Mouse (Mus musculus) left cerebral cortex, postnatal 25 days (tissue): ENCODE data around the gene Mtmr14. TPM values are rescaled to one million over a fixed set of nuclear protein-coding genes. Genes with fewer than 3 reads are reported as not detected.

Experiments
- DNase-seq, 2 experiments: peaks; one replicate each; pipeline ENCODE4 v3.0.0; 2022; ENCODE audit warnings: low spot score in 2 of 2, mixed read lengths in 1 of 2
- intact Hi-C: fragments of 180-260 bp; cut with DNase I; formaldehyde crosslinking; loops from one replicate; pipeline ENCODE4 v1.15.1; 2025
- total RNA-seq, 2 experiments: library from RNA; stranded (reverse); gene quantifications; 2 replicates each; pipeline ENCODE4 v1.2.3; 2021

Gene Mtmr14
- 10 to 100 TPM; 14.4 to 16.6 TPM for total RNA-seq

DNA sequence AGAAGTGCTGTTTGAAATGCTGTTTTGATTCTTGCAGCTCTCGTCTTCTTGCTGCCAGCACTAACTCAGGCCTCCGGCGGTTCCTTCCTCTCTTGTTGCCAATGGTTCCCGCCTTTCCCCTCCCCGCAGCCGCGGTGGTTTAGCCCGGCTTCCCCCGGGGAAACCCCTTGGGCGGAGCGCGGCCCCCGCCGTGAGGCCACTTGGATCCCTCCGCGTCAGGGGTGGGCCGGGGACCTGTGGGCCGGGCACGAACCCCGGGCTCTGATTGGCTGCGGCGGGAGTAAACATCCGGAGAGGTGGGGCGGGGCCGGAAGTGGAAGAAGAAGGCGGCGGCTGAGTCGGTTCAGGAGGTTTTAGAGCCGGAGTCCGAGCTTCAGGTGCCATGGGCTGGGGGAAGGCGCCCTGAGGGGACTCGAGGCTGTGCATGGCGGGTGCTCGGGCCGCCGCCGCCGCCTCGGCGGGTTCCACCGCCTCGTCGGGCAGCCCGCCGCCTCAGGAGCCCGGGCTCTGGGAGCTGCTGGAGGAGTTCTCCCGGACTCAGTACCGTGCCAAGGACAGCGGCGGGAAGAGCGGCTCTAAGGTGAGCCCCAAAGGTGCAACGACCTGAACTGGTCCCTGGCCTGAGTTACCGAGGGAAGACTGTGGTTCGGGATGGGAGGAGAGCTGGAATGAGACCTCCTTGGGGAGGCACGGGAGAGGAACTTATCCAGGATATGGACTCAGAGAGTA is at the start of gene Mtmr14:
TSS of gene Mtmr14 (plus strand) at position 302 of the 729 bp plus-strand sequence.
- intact Hi-C loops: loop anchor here (1.0 to 5.0 kb wide), 3 partner anchors 43 to 540 kb away; partner anchors contain the start of genes Lhfpl4, Rad18 and Thumpd3
- peak; percentile 99 for DNase-seq

DNA sequence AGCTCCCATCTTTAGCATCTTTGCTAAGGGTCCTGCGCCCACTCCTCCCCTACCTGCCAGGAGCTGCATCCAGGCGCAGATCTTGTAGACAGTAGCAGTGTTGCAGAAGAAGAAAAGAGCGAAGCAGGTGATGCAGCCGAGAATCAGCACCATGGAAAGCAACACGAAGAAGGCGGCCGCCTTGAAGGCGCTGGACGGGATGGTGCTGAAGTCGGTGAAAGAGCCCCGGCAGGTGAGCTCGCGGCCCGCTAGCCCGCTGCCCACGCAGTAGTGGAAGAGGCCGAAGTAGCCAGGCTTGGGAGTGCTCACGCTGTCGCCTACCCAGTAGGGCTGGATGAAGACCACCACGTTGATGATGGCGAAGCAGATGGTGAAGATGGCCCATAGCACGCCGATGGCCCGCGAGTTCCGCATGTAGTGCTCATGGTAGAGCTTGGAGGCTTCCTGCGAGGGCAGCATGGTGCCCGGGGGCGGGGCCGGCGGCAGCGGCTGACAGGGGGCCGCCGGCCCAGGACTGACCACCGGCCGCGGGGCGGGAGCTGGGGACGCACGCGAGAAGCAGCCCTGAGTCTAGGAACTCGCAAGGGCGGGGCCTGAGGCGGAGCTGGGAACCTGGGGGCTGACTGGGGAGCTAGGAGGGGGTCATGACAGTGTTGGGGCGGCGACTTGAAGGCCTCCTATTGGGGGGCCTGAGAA is 43.7 kb upstream of the Mtmr14 start:
- intact Hi-C loops: loop anchor here (2.0 to 5.0 kb wide), 2 partner anchors 43 to 113 kb away; partner anchors contain the start of genes Brpf1 and Mtmr14
- peak in 1 of 2 experiments; percentile 29 for DNase-seq

- DNase-seq: no peak
- intact Hi-C loops: loop anchor here (2.0 to 5.0 kb wide), 2 partner anchors 42 to 113 kb away; partner anchors contain the start of genes Brpf1 and Mtmr14
Observed at GRCm38 (mm10) chr6:113194517-113194840, 43.2 kb upstream of the Mtmr14 start.

GRCm38 (mm10) chr6:113194841-113195595 is 42.6 kb upstream of the Mtmr14 start, which contains the start of gene Lhfpl4:
Gene Lhfpl4 (minus strand): TSS chr6:113195384.
- peak; percentile 65 to 66 for DNase-seq
- intact Hi-C loops: loop anchor here (2.0 to 5.0 kb wide), 2 partner anchors 42 to 112 kb away; partner anchors contain the start of genes Brpf1 and Mtmr14

- DNase-seq: peak in 1 of 2 experiments; percentile 64
- intact Hi-C loops: loop anchor here (2.0 kb wide), 1 partner anchor 41 kb away; the partner anchor contains the start of gene Mtmr14
Observed at GRCm38 (mm10) chr6:113195596-113195992, 42.0 kb upstream of the Mtmr14 start.

DNA sequence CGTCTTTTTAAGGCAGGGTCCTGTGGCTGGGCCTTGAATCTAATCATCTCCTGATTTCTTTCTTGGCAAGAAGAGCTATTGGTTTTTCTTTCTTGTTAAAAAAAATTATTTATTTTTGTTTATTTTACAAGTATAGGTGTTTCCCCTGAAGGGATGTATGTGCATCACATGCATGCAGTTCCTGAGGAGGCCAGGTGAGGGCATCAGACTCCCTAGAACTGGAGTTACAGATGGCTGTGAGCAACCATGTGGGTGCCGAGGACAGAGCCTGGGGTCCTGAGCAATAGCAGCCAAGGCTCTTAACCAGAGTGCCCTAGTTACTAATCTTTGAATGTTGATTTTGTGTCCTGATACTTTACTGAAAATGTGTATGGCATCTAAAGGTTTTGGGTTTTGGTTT is 21.4 kb upstream of the Mtmr14 start:
- intact Hi-C loops: no loop called here
- no peak for DNase-seq

DNA sequence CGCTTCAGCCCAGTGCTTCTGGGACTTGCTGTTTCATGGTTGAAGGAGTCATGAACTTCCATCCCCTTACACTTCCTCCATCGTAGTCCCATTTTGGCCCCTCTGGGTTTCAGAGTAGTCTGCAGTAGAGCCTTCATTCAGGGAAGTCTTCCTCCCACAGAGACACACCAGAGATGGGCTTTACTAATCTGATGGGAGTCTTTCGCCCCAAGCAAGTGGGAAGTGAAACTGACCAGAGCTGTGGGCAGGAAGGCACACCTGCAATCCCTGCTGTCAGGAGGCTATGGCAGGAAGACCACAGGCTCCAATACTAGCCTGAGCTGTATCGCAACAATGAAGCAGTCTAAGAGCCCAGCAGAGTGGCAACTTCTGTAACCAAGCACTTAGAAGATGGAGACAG is 11.8 kb upstream of the Mtmr14 start:
- no peak for DNase-seq
- intact Hi-C loops: no loop called here

- DNase-seq: no peak
- intact Hi-C loops: no loop called here
Observed at GRCm38 (mm10) chr6:113226705-113227104, 10.9 kb upstream of the Mtmr14 start.

DNA sequence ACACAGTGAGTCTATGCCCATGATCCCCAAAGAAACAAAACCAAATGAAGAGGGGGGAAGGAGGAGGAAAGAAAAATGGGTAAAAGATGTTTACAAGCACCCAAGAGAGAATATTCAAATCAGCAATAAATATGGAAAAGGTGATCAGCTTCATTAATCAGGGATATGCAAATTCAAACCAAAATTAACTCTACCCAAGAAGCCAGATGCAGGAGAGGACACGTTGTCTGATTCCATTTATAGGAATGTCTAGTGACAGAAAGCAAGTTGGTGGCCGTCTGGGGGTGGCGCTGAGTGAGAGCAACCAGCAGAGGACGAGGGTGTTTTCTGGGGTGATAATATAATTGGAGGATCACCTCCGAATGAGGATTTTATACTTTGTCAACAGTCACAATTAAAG is 2.5 kb upstream of the Mtmr14 start:
- intact Hi-C loops: loop anchor here (5.0 kb wide), 1 partner anchor 538 kb away; the partner anchor contains the start of gene Rad18
- DNase-seq: peak; percentile 6 to 19

DNA sequence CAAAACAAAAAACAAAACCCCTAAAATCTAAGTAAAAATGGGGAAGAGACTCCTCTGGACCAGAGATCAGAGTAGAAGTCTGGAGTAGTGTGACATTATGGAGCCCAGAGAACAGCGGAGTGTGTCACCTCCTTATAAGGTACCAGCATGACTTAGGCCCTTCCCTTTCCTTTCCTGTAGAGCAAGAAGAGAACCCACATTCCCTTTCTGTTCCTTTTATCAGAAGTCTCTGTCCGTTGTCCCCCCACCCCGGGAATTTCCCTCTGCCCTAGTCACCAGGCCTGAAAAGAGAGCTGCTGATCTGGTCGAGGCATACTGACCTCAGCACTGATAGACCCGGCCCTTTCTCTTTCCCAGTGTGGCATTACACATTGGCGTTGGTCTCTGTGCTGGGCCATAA is 799 bp downstream of the Mtmr14 start:
- intact Hi-C loops: loop anchor here (5.0 kb wide), 1 partner anchor 541 kb away; the partner anchor contains the start of gene Rad18
- DNase-seq: no peak

- intact Hi-C loops: no loop called here
- DNase-seq: no peak
Observed at GRCm38 (mm10) chr6:113242753-113243152, 5.1 kb downstream of the Mtmr14 start.

- DNase-seq: no peak
- intact Hi-C loops: no loop called here
Observed at GRCm38 (mm10) chr6:113245585-113245984, 7.9 kb downstream of the Mtmr14 start.

- intact Hi-C loops: no loop called here
- no peak for DNase-seq
Observed at GRCm38 (mm10) chr6:113250786-113251185, 13.1 kb downstream of the Mtmr14 start.

GRCm38 (mm10) chr6:113251921-113252320 is 14.3 kb downstream of the Mtmr14 start:
- intact Hi-C loops: no loop called here

GRCm38 (mm10) chr6:113254899-113255298 is 17.3 kb downstream of the Mtmr14 start:
- intact Hi-C loops: no loop called here
- no peak for DNase-seq

More at GRCm38 (mm10) chr6:113251921-113252320, 14.3 kb downstream of the Mtmr14 start:
- DNase-seq: no peak

DNA sequence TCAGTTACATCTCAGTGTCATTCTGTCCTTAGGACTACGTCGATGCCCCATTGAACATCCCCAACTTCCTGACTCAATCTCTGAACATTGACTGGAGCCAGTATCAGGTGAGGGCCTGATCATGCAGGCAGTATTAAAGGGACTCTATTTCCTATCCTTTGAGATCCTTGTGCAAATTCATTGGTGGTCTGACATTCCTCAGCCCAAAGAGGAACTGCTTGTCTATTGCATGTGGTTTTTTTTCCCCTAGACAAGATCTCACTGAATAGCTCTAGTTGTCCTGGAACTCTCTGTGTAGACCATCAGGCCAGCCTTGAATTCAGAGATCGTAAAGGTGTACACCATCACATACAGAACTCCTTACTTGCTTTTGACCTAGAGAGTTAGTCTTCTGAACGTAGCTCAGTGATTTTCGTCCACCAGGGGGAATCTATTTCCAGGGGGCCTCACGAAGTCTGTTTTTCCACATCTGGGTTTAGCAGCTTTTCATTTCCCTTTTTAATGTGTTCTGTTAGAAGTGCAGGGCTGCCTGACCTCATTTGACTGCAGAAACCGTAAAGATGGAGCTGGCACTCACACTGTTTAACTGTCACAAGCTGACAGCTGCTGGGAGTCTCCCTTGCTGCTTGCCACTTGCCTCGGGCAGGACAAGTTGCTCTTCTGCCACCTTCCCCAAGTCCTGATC is 23.7 kb downstream of the Mtmr14 start:
- no peak for DNase-seq

DNA sequence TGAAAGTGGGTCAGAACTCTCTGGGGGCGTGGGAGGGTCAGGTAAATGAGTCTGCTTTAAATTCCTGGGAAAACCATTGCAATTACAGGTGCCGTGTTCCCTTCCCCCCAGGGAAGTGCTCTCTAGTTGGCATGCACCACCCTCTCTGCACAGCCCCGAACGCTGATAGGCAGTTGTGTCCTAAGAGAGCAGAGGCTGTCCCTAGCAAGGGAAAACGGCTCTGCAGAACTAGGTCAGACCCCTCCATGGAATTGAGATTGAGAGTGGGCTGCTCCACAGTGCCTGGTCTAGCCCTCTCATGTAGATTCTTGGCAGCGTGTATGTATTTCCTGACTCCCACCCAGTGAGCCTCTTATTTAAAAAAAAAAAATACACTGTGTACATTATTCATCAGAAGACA is 25.9 kb downstream of the Mtmr14 start:
- DNase-seq: no peak
- intact Hi-C loops: no loop called here

More for the DNA sequence above, 23.7 kb downstream of the Mtmr14 start:
- intact Hi-C loops: no loop called here

- intact Hi-C loops: no loop called here
Observed at GRCm38 (mm10) chr6:113264429-113264828, 26.8 kb downstream of the Mtmr14 start.

DNA sequence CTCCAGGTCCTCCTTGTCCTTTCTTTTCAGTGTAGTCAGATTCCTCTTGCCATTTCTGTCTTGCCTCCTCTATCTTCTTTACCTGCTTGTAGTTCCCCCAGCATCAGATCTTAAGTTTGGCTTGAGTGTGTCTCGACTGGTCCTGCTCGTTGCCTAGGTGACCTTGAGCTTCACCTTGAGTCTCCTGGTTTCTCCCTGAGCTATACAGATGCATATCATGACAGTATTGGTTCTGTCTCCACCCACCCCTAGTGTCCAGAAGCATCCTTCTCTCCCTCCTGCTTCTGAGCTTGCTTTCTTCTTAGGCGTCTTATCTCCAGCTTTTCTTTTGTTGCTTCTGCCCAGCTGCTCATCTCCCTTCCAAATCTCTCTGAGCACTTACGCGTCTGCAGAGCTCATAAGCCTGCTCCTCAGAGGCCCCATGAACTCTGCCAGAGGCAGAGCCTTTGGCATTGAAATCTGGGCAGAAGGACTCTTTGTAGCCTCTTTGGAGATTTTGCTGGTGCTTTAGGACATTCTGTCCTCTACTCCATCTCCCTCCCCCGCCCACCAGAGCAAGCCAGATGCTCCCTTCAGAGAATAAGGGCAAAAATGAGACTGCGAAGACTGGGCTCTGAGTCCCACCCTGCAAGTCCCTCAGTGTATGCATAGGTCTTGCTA is 29.5 kb downstream of the Mtmr14 start:
- intact Hi-C loops: no loop called here
- no peak for DNase-seq

More at GRCm38 (mm10) chr6:113264429-113264828, 26.8 kb downstream of the Mtmr14 start:
- DNase-seq: no peak
